ENCODE assay signal across 32 mouse cellular contexts in the genomic region with DNA sequence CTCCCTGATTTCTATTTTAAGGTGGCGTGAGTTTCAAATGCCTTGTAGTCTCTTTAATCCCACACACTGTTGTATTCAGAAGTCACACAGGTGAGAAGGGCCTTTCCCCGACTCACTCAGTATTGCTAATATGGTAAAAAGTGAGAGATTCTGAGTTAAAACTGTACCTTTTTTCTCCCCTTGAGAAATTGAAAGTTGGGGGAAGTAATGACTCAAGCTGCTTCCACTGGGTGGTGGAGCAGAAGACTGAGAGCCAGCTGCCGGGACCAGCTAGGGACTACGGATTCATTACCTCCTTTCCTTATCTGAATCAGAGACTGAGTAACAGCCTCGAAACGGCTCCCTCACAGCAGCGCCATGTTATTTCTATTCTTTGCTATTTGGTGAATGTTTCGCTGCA.
DNase-seq lines count a peak whose midpoint lies in the region; ATAC-seq and TF ChIP-seq lines count a peak whose summit lies in the region.
"Had no signal": no experiment of that assay in that cellular context is flagged by ENCODE, and none has a peak within 500 bp of the region (broad histone marks: within the 10 kb centered on the region; RNA-seq: fewer than 3 reads in every experiment).

No protein-coding gene starts in this region.

- H3K9ac ChIP-seq in heart, adult 2 months (ENCODE audit: low read depth, low read length), result no peak overlapping the region; the same call in 1 of the 2 replicates
- no peak overlapping the region for H3K9ac ChIP-seq in CH12.LX (ENCODE audit: insufficient read depth, low read depth)
- H3K9ac ChIP-seq in kidney, embryonic 15.5 days, result no peak overlapping the region
- H3K9ac ChIP-seq: embryonic facial prominence, embryonic 13.5 days; forebrain, embryonic 13.5 days; heart, embryonic 13.5 days; hindbrain, embryonic 14.5 days; intestine, embryonic 15.5 days had no signal

- no peaks in the 10 kb centered on the region for H3K27me3 ChIP-seq in heart, adult 2 months (ENCODE audit: control insufficient read depth, insufficient read depth, low read length)
- no peaks in the 10 kb centered on the region for H3K27me3 ChIP-seq in CH12.LX (replicated peaks)
- no peaks in the 10 kb centered on the region for H3K27me3 ChIP-seq in kidney, embryonic 15.5 days
- H3K27me3 ChIP-seq: embryonic facial prominence, embryonic 13.5 days; forebrain, embryonic 13.5 days; heart, embryonic 13.5 days; intestine, embryonic 15.5 days had no signal

- no peak for TF ChIP-seq POLR2A in heart, adult 2 months (IDR thresholded peaks at IDR 0.05; ENCODE audit: insufficient read depth, low read depth, low read length)
- no peak for TF ChIP-seq POLR2A in CH12.LX (IDR thresholded peaks at IDR 0.05; ENCODE audit: low read depth, low read length)

- no peak for ATAC-seq in kidney, embryonic 15.5 days (replicated peaks; ENCODE audit: low FRiP score)
- ATAC-seq: forebrain, embryonic 13.5 days; forebrain, embryonic 16.5 days; hindbrain, postnatal 0 days; intestine, embryonic 15.5 days; Patski had no signal

- H3K9me3 ChIP-seq in CH12.LX (replicated peaks; ENCODE audit: low read length), result no peaks in the 10 kb centered on the region
- no peaks in the 10 kb centered on the region for H3K9me3 ChIP-seq in kidney, embryonic 15.5 days (replicated peaks)
- H3K9me3 ChIP-seq: embryonic facial prominence, embryonic 10.5 days; embryonic facial prominence, embryonic 13.5 days; forebrain, embryonic 10.5 days; forebrain, embryonic 13.5 days; heart, embryonic 10.5 days; heart, embryonic 13.5 days; intestine, embryonic 15.5 days had no signal

- no peaks in the 10 kb centered on the region for H3K36me3 ChIP-seq in heart, adult 2 months (ENCODE audit: control insufficient read depth, insufficient read depth, low read length)
- no peaks in the 10 kb centered on the region for H3K36me3 ChIP-seq in CH12.LX (replicated peaks in 1 of 2; ENCODE audit: control insufficient read depth in 1 of 2, insufficient read depth in 1 of 2, low read length in 1 of 2)
- H3K36me3 ChIP-seq in kidney, embryonic 15.5 days, result no peaks in the 10 kb centered on the region
- H3K36me3 ChIP-seq: embryonic facial prominence, embryonic 10.5 days; embryonic facial prominence, embryonic 13.5 days; forebrain, embryonic 10.5 days; heart, embryonic 10.5 days; heart, embryonic 13.5 days; intestine, embryonic 15.5 days had no signal

- peak; percentile 90 for DNase-seq in heart, adult 11 months
- no peak for DNase-seq in heart, adult 2 months
- DNase-seq in CD4-positive helper T cell, adult 2 months (ENCODE audit: low read depth, low spot score), result peak; percentile 18
- peak; percentile 75 for DNase-seq in CH12.LX (ENCODE audit: extremely low read depth)
- DNase-seq in induced T-regulatory cell, adult 2 months (ENCODE audit: low read depth), result peak; percentile 29
- DNase-seq in kidney, adult 9 months, result no peak
- no peak for DNase-seq in ovary, postnatal 36 days (ENCODE audit: low spot score)
- DNase-seq: adrenal gland, postnatal 10 days; adrenal gland, postnatal 36 days; cerebellum, adult 11 months; cerebellum, adult 2 months; cerebellum, postnatal 10 days; cerebellum, postnatal 36 days; embryo, embryonic 11 days; gastrocnemius, postnatal 14 days; heart, postnatal 14 days; heart, postnatal 4 days; kidney, adult 11 months; kidney, adult 8-10 months had no signal

- H3K4me2 ChIP-seq in CH12.LX (ENCODE audit: insufficient read depth, low read depth, poor library complexity, severe bottlenecking), result peak overlapping the region; percentile 82
- no peak overlapping the region for H3K4me2 ChIP-seq in kidney, embryonic 15.5 days
- H3K4me2 ChIP-seq: embryonic facial prominence, embryonic 13.5 days; forebrain, embryonic 13.5 days; heart, embryonic 13.5 days; hindbrain, embryonic 14.5 days; intestine, embryonic 15.5 days had no signal

- H3K4me1 ChIP-seq in heart, adult 2 months (ENCODE audit: control insufficient read depth, insufficient read depth, low read length), result peaks cover 4% of the 10 kb centered on the region
- peaks cover 0 to 32% of the 10 kb centered on the region in 2 experiments; a peak in 2 of 4 replicates for H3K4me1 ChIP-seq in CH12.LX (ENCODE audit: control insufficient read depth in 1 of 2, insufficient read depth in 2 of 2)
- peaks cover 13% of the 10 kb centered on the region; the same call in 1 of the 2 replicates for H3K4me1 ChIP-seq in kidney, embryonic 15.5 days
- H3K4me1 ChIP-seq: forebrain, embryonic 10.5 days; intestine, embryonic 15.5 days had no signal

- intact Hi-C loops in heart, adult 2 months (cut with DNase I), result no loop called here

- in situ Hi-C loops in CH12.LX (cut with MboI; ENCODE audit: low pct_ligation_motif_present, low pct_unique_long_range_greater_than_20kb, low sequenced_read_pairs), result no loop called here

- TF ChIP-seq EP300 in heart, adult 2 months (IDR thresholded peaks at IDR 0.05; ENCODE audit: insufficient read depth, low read depth, low read length), result no peak
- peak; percentile 89 for TF ChIP-seq EP300 in CH12.LX (IDR thresholded peaks at IDR 0.05; ENCODE audit: low read length)

- no peak overlapping the region for H3K4me3 ChIP-seq in heart, adult 2 months
- no peak overlapping the region for H3K4me3 ChIP-seq in CH12.LX (replicated peaks in 1 of 3; ENCODE audit: low read depth in 2 of 3, low read length in 2 of 3, poor library complexity in 1 of 3)
- no peak overlapping the region for H3K4me3 ChIP-seq in kidney, embryonic 15.5 days (replicated peaks)
- H3K4me3 ChIP-seq: embryonic facial prominence, embryonic 10.5 days; embryonic facial prominence, embryonic 13.5 days; erythroblast, embryonic 14.5 days; forebrain, embryonic 10.5 days; forebrain, embryonic 13.5 days; heart, embryonic 10.5 days; heart, embryonic 13.5 days; intestine, embryonic 15.5 days had no signal

- TF ChIP-seq CTCF in heart, adult 2 months (IDR thresholded peaks at IDR 0.05), result no peak
- no peak for TF ChIP-seq CTCF in CH12.LX (conservative IDR thresholded peaks at IDR 0.05 in 1 of 2, IDR thresholded peaks at IDR 0.05 in 1 of 2; ENCODE audit: low read depth in 2 of 2, low read length in 2 of 2)

- TF ChIP-seq RAD21 in CH12.LX (IDR thresholded peaks at IDR 0.05; ENCODE audit: low read depth, low read length), result no peak

- dilution Hi-C loops in CH12.LX (cut with MboI; ENCODE audit: extremely low pct_ligation_motif_present, extremely low pct_unique_long_range_greater_than_20kb, low sequenced_read_pairs), result no loop called here

- 62% methylated on average over 8 of the region's 8 CpGs for WGBS in heart, adult 2 months
- WGBS in kidney, embryonic 15.5 days, result 87% methylated on average over 8 of the region's 8 CpGs

- no peak overlapping the region; the same call in 1 of the 2 replicates for H3K27ac ChIP-seq in heart, adult 2 months
- no peak overlapping the region for H3K27ac ChIP-seq in CH12.LX (ENCODE audit: insufficient read depth, low read depth)
- no peak overlapping the region for H3K27ac ChIP-seq in kidney, embryonic 15.5 days
- H3K27ac ChIP-seq: embryonic facial prominence, embryonic 10.5 days; embryonic facial prominence, embryonic 13.5 days; forebrain, embryonic 10.5 days; forebrain, embryonic 13.5 days; heart, embryonic 10.5 days; heart, embryonic 13.5 days; hindbrain, embryonic 14.5 days; hindbrain, postnatal 0 days; intestine, embryonic 15.5 days had no signal

- H3K79me2 ChIP-seq in heart, adult 2 months (replicated peaks; ENCODE audit: control insufficient read depth, insufficient read depth, low read length), result no peaks in the 10 kb centered on the region
- no peaks in the 10 kb centered on the region for H3K79me2 ChIP-seq in CH12.LX (replicated peaks; ENCODE audit: control insufficient read depth, extremely low read depth, insufficient read depth, poor library complexity, severe bottlenecking)

TF ChIP-seq in CH12.LX, 34 proteins besides CTCF, POLR2A, EP300 and RAD21:
- TF ChIP-seq ETS1 (conservative IDR thresholded peaks at IDR 0.05; ENCODE audit: low read depth, low read length) (peak; percentile 68), TBP (conservative IDR thresholded peaks at IDR 0.05; ENCODE audit: low read depth, low read length) (no peak), MAZ (IDR thresholded peaks at IDR 0.05; ENCODE audit: low read depth, low read length) (no peak), MAFK (IDR thresholded peaks at IDR 0.05; ENCODE audit: insufficient replicate concordance, low read length) (0 out of 2 replicates have a peak, but pooled peaks have one; percentile 44), ZNF384 (IDR thresholded peaks at IDR 0.05; ENCODE audit: low read depth, low read length) (peak; percentile 20; the same call in 1 of the 2 replicates), TCF12 (IDR thresholded peaks at IDR 0.05; ENCODE audit: low read depth, low read length) (peak; percentile 56; the same call in 1 of the 2 replicates), PAX5 (IDR thresholded peaks at IDR 0.05; ENCODE audit: low read length) (no peak), JUN (IDR thresholded peaks at IDR 0.05; ENCODE audit: insufficient read depth, low read depth, low read length) (peak; percentile 62; the same call in 1 of the 2 replicates), RCOR1 (conservative IDR thresholded peaks at IDR 0.05; ENCODE audit: low read depth, low read length) (peak; percentile 68), IRF4 (IDR thresholded peaks at IDR 0.05; ENCODE audit: low read depth, low read length) (peak; percentile 91), BHLHE40 (IDR thresholded peaks at IDR 0.05; ENCODE audit: low read depth, low read length) (peak; percentile 69), MEF2A (IDR thresholded peaks at IDR 0.05; ENCODE audit: borderline replicate concordance, low read depth, low read length) (peak; percentile 73), CHD2 (IDR thresholded peaks at IDR 0.05; ENCODE audit: low read length) (peak; percentile 47; the same call in 1 of the 2 replicates), JUND (conservative IDR thresholded peaks at IDR 0.05; ENCODE audit: low read depth, low read length) (peak; percentile 83)

Comparison
In these comparisons a context has a peak if more than half of its experiments do, and no peak if none do; other contexts are left out.
1. DNase-seq: peak in heart, adult 11 months (single experiment), CD4-positive helper T cell, adult 2 months (single experiment), CH12.LX (single experiment) and induced T-regulatory cell, adult 2 months (single experiment); none in heart, adult 2 months (0 of 2), kidney, adult 9 months (single experiment) and ovary, postnatal 36 days (single experiment).